Mouse (Mus musculus) liver, postnatal 0 days (tissue): ENCODE measurements around the gene Necap1. TPM values are rescaled to one million over a fixed set of nuclear protein-coding genes. Genes with fewer than 3 reads are reported as not detected.

Experiments
- ATAC-seq: fragments of 200-750 bp; cut with Nextera tagmentation; 2 replicates; pipeline ENCODE4 v1.8.0; 2017; ENCODE audit warnings: mild to moderate bottlenecking, moderate library complexity
- DNase-seq: peaks from one replicate; pipeline ENCODE4 v3.0.0-alpha.2; 2016
- H3K27ac ChIP-seq: fragments of 300-500 bp; sonication (generic); 2 replicates; pipeline ENCODE4 v1.5.1; 2014; ENCODE audit warnings: antibody characterized with exemption, moderate library complexity, mild to moderate bottlenecking, low read depth
- H3K27me3 ChIP-seq: fragments of 300-500 bp; sonication (generic); 2 replicates; pipeline ENCODE4 v1.6.1; 2014; ENCODE audit warnings: low read length, control low read depth, mixed read lengths; ENCODE audit not compliant: insufficient read depth
- H3K36me3 ChIP-seq: fragments of 300-500 bp; sonication (generic); replicated peaks from 2 replicates; pipeline ENCODE4 v1.6.1; 2014; ENCODE audit warnings: mild to moderate bottlenecking, control low read depth, low read length, moderate library complexity, mixed read lengths; ENCODE audit not compliant: insufficient read depth
- H3K4me1 ChIP-seq: fragments of 300-500 bp; sonication (generic); 2 replicates; pipeline ENCODE4 v1.6.1; 2014; ENCODE audit warnings: antibody characterized with exemption, mild to moderate bottlenecking, control low read depth; ENCODE audit not compliant: insufficient read depth
- H3K4me2 ChIP-seq: fragments of 300-500 bp; sonication (generic); 2 replicates; pipeline ENCODE4 v1.6.1; 2014; ENCODE audit warnings: low read depth, mild to moderate bottlenecking, low read length, moderate library complexity, mixed read lengths
- H3K4me3 ChIP-seq: fragments of 300-500 bp; sonication (generic); 2 replicates; pipeline ENCODE4 v1.5.1; 2014; ENCODE audit warnings: low read depth, low read length
- H3K9ac ChIP-seq: fragments of 300-500 bp; sonication (generic); replicated peaks from 2 replicates; pipeline ENCODE4 v1.6.1; 2014; ENCODE audit warnings: mild to moderate bottlenecking, moderate library complexity
- H3K9me3 ChIP-seq: fragments of 300-500 bp; sonication (generic); 2 replicates; pipeline ENCODE4 v1.6.1; 2016; ENCODE audit warnings: mild to moderate bottlenecking, control low read depth, low read length, mixed read lengths
- CTCF ChIP-seq: sonication (generic); IDR thresholded peaks from 2 replicates; pipeline ENCODE4 v1.5.1; 2016; ENCODE audit warnings: antibody characterized with exemption, low read depth
- EP300 ChIP-seq: IDR thresholded peaks from 2 replicates; pipeline ENCODE4 v1.6.1; 2016; ENCODE audit warnings: antibody characterized with exemption, low read depth, mild to moderate bottlenecking
- WGBS: fragments of 180-500 bp; shearing (Covaris S2); extraction: QIAGEN DNeasy Blood & Tissue Kit; methylation state at CpG from one replicate; pipeline ENCODE4 v1.1.7; 2014; ENCODE audit not compliant: insufficient replicate concordance; 5-methylcytosine and 5-hydroxymethylcytosine counted together
- polyA plus RNA-seq: library from polyadenylated mRNA; unstranded; fragments of >200 nt; fragmentation: Nextera tagmentation; extraction: Ambion mirVana; gene quantifications from 2 replicates; pipeline ENCODE4 v1.2.1, GENCODE M21; 2015

Necap1 gene
- 18.5 and 19.6 TPM in 2 replicates for polyA plus RNA-seq

DNA sequence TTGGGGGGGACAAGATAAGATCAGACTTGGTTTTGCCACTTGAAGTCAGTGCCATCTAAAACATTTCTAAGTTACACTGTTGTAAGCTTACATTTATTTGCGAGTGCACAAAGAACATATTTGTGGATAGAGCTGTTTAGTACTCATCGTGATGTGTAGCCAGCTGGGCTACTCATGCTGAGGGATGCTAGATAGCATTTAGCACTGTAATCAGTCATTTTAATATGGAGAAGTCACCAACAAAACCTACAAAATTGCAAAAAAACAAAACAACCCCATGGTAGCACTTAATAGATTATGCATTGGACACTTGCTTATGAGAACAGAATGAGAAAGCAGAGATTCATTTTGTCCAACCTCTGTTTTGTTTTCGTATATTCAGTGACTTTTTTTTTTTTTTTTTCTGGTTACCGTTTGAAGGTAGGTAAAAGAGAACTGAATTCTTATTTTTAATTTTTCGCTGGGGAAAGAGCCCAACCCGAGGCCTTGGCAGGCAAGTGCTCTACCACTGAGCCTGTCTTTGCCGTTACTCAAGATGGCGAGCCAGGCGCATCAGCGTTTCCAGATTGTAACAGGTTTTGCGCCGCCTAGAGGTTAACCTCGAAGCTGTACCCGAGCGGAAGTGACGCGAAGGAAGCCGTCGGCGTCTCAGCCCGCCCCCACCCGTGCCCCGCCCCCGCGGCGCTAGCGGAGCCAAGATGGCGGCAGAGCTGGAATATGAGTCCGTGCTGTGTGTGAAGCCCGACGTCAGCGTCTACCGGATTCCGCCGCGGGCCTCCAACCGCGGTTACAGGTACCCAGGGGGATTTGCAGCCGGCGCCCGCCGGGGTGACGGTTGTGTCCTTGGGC lies at the start of gene Necap1:
TSS of gene Necap1 (plus strand) at position 604 of the 849 bp plus-strand sequence.
- H3K4me2 ChIP-seq: peak within 1 kb of the TSS; percentile 80
- peaks cover 22% of the 10 kb centered on the region; the same call in 1 of the 2 replicates for H3K4me1 ChIP-seq
- peak; percentile 98 for ATAC-seq
- peaks cover 13% of the 10 kb centered on the region for H3K36me3 ChIP-seq
- peak within 1 kb of the TSS; percentile 91 for H3K27ac ChIP-seq
- H3K27me3 ChIP-seq: no peaks in the 10 kb centered on the region
- peak; percentile 97 for DNase-seq
- peak within 1 kb of the TSS; percentile 90 for H3K9ac ChIP-seq
- peak within 1 kb of the TSS; percentile 99 for H3K4me3 ChIP-seq
- WGBS: 6% methylated on average over 43 of the region's 43 CpGs
- no peak for TF ChIP-seq EP300
- peak; percentile 94 for TF ChIP-seq CTCF
- H3K9me3 ChIP-seq: no peaks in the 10 kb centered on the region

DNA sequence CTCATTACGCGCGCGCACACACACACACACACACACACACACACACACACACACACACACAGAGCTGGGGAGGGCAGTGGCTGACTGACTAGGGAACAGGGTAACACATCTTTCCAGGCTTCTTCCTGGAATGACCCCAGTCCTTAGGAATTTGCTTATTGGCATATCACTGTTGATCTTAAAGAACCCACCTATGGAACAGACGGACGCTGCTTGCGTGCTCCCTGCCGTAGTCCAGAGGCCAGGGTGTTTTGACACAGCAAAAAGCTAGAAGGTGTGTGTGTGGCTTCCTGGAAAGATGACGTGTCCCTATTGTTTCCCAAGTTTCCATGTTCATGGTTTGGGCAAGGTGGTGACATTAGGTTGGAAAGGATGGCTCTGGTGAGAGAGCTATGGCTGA lies 49.1 kb upstream of the Necap1 start:
- DNase-seq (no peak), ATAC-seq (no peak)
- no peaks in the 10 kb centered on the region for H3K9me3 ChIP-seq
- no peak overlapping the region for H3K4me2 ChIP-seq
- no peak overlapping the region for H3K27ac ChIP-seq
- H3K36me3 ChIP-seq: peaks cover 7% of the 10 kb centered on the region; the same call in 1 of the 2 replicates
- 86% methylated on average over 9 of the region's 9 CpGs for WGBS
- peaks cover 52% of the 10 kb centered on the region for H3K4me1 ChIP-seq
- TF ChIP-seq CTCF (no peak), EP300 (no peak)
- no peak overlapping the region for H3K9ac ChIP-seq
- H3K27me3 ChIP-seq: no peaks in the 10 kb centered on the region
- no peak overlapping the region for H3K4me3 ChIP-seq

DNA sequence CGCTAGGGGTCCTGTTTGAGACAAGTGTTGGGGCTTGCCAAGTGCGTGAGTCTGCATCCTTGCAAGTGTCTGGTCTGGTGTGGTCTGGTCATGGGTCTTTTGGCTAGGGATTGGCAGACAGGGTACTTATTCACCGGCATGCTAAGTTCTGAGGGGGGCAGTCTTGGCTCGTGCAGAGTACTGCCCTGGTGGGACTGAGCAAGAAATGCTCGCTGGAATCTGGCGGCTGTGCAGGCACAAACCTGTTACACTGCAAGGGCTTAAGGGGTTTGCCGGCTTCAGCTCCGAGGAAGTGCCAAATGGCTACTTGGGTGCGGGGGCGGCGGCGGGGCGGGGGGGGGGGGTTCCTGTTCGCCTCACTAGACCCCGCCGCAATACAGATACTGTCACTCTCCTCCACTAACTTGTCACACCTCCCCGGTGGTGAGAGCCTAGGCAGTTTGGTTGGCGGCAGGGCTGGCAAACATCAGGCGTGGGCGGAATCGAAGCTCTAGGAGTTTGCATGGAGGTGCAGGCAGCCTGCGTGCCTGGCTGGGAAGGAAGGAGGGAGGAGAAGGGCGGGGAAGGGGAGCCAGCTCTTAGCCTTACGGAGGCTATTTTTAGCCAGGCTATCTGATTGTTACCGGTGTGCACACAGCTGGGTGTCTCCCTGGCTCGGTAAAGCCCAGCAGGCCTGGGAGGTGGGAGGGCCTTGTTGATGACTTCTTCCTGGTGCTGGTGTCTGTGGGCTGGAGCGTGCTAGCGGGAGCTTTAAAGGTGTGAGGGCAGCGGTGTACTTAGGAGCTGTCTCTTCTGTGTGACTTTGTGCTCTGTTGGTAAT lies 48.1 kb upstream of the Necap1 start:
- Histone ChIP-seq H3K9me3 (no peaks in the 10 kb centered on the region), H3K4me2 (peak overlapping the region; percentile 89), H3K4me3 (peak overlapping the region; percentile 48), H3K4me1 (peaks cover 42% of the 10 kb centered on the region), H3K27me3 (no peaks in the 10 kb centered on the region), H3K27ac (peak overlapping the region; percentile 44; the same call in 1 of the 2 replicates), H3K9ac (peak overlapping the region; percentile 59), H3K36me3 (peaks cover 11% of the 10 kb centered on the region)
- ATAC-seq: peak; percentile 91
- peak; percentile 66 for DNase-seq
- WGBS: 5% methylated on average over 29 of the region's 29 CpGs
- TF ChIP-seq CTCF (no peak), EP300 (no peak)

DNA sequence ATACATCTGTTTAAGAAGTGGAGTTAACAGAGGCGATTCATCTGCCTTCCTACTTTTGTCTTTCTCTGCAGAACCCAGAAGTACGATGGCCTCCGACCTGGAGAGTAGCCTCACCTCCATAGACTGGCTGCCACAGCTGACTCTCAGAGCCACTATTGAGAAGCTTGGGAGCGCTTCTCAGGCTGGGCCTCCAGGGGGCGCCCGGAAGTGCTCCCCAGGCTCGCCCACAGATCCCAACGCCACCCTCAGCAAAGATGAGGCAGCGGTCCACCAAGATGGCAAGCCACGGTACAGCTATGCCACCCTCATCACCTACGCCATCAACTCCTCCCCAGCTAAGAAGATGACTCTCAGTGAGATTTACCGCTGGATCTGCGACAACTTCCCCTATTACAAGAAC lies 46.2 kb upstream of the Necap1 start:
- ATAC-seq: no peak

DNA sequence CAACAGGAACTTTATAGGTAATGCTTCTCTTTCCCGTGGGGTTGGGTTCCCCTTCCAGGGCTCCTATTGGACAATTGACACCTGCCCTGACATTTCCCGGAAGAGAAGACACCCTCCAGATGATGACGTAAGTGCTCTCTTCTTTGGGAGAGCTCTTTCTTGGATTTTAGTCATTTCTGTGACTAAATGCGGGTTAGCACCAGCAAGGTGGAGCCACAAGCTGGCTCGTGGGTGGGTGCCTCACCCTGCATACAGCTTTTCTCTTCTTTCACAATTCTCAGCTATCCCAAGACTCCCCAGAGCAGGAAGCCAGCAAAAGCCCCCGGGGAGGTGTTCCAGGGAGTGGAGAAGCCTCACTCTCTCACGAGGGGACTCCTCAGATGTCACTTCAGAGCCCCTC lies 41.4 kb upstream of the Necap1 start:
- H3K27me3 ChIP-seq: no peaks in the 10 kb centered on the region
- DNase-seq (no peak), ATAC-seq (no peak)
- no peak overlapping the region for H3K4me2 ChIP-seq
- no peak for TF ChIP-seq EP300
- TF ChIP-seq CTCF: no peak
- no peak overlapping the region for H3K9ac ChIP-seq
- H3K36me3 ChIP-seq: peaks cover 59% of the 10 kb centered on the region
- no peaks in the 10 kb centered on the region for H3K4me1 ChIP-seq
- H3K9me3 ChIP-seq: no peaks in the 10 kb centered on the region
- no peak overlapping the region for H3K4me3 ChIP-seq
- WGBS: 73% methylated on average over 7 of the region's 7 CpGs
- H3K27ac ChIP-seq: no peak overlapping the region

More for the DNA sequence above, 46.2 kb upstream of the Necap1 start:
- Histone ChIP-seq H3K27me3 (no peaks in the 10 kb centered on the region), H3K36me3 (peaks cover 21% of the 10 kb centered on the region), H3K4me2 (no peak overlapping the region), H3K9ac (no peak overlapping the region), H3K4me1 (peaks cover 33% of the 10 kb centered on the region), H3K4me3 (no peak overlapping the region), H3K27ac (no peak overlapping the region), H3K9me3 (no peaks in the 10 kb centered on the region)
- peak; percentile 53 for DNase-seq
- TF ChIP-seq CTCF (peak; percentile 69), EP300 (no peak)
- WGBS: 53% methylated on average over 13 of the region's 13 CpGs

DNA sequence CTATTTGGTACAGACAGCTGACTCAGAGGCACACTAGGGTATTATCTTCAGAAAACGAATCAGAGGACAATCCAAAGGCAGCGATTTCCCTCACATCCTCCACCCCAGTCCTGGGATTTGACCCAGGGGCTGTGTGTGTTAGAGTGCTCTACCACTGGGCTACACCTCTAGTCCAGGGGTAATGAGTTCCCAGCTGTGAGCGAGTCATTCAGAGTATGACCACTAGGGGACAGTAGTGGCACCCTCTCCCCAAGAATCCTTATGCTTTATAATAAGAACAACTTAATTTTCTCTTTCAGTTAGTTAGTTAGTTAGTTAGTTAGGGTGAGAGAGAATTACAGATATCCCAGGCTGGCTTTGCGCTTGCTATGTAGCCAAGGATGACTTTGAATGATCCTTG lies 39.9 kb upstream of the Necap1 start:
- 61% methylated on average over 4 of the region's 4 CpGs for WGBS
- Histone ChIP-seq H3K27ac (no peak overlapping the region), H3K9me3 (no peaks in the 10 kb centered on the region), H3K4me3 (no peak overlapping the region), H3K9ac (no peak overlapping the region), H3K36me3 (peaks cover 65% of the 10 kb centered on the region), H3K27me3 (no peaks in the 10 kb centered on the region), H3K4me1 (no peaks in the 10 kb centered on the region), H3K4me2 (no peak overlapping the region)
- ATAC-seq (peak; percentile 50; the same call in 1 of the 2 replicates), DNase-seq (peak; percentile 54)
- TF ChIP-seq CTCF (peak; percentile 92), EP300 (no peak)
